Mouse (Mus musculus) myocyte (in vitro differentiated cells): Measurements from ENCODE around the gene Dmap1.

Source experiments
- MAX ChIP-seq: IDR thresholded peaks from one replicate; pipeline ENCODE4 v1.6.1; 2011; ENCODE audit warnings: low read depth, mild to moderate bottlenecking, control low read depth
- POLR2A ChIP-seq: IDR thresholded peaks from one replicate; pipeline ENCODE4 v1.6.1; 2011; ENCODE audit warnings: low read depth, mild to moderate bottlenecking, control low read depth, moderate library complexity; ENCODE audit not compliant: insufficient read length

DNA sequence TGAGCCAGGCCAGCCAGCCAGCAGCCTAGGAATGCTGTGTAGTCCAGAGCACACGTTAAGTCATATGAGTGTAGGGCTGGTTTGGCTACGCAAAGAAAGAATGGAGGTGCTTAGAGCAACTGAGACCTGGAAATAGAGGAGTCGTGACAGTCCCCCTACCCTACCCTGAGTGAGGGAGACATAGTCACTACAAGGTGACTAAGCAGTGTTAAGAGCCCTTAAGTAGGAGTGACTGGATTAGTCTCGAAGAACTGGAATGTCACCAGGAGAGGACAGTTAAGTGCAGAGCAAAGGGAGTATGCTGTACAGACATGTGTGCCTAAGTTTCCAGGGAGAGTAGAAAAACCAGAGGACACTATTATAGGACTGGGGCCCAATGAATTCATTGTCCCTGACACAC lies 45.9 kb downstream of the Dmap1 start:
- TF ChIP-seq MAX (no peak), POLR2A (no peak)
